Mouse (Mus musculus): ENCODE data around the gene Clasp2. TPM values are rescaled to one million over a fixed set of nuclear protein-coding genes. Genes with fewer than 3 reads are reported as not detected.
"Not testable (repeated sequence)": the region's sequence is repeated elsewhere in the genome, so short reads cannot be mapped to it uniquely, and the experiment has no call there.

Gene Clasp2
- polyA plus RNA-seq, 1 experiment: 16.8 TPM

DNA sequence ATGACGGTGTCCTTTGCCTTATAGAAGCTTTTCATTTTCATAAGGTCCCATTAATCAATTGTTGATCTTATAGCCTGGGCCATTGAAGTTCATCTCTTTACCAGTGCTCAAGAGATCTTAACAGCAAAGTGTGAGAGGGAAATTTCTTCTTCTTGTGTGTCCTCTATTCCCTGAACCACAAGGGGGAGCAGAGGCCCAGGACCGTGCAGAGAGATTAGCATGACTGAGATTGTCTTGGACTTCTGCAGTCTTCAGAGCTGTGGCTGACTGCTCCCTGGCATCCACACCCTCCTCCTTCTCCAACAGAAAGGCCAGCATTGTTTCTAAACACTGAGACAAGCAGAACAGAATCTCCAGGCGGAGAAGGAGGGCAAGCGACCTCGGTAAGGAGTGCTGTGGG lies 22.2 kb upstream of the Clasp2 start:
- no peak overlapping the region for H3K27ac ChIP-seq (ENCODE audit: control insufficient read depth, insufficient read depth, low read depth, low read length, poor library complexity)
- WGBS: 58% methylated on average over 5 of the region's 5 CpGs
- H3K4me1 ChIP-seq (ENCODE audit: control insufficient read depth, insufficient read depth, low read length): no peaks in the 10 kb centered on the region; the same call in 1 of the 2 replicates
- no peak for TF ChIP-seq POLR2A (IDR thresholded peaks at IDR 0.05; ENCODE audit: borderline replicate concordance, control insufficient read depth, low read depth, low read length)
- TF ChIP-seq CTCF (IDR thresholded peaks at IDR 0.05; ENCODE audit: control insufficient read depth, insufficient read depth, low read length): peak; percentile 44
- H3K4me3 ChIP-seq (replicated peaks; ENCODE audit: control insufficient read depth, low read depth, low read length): no peak overlapping the region

DNA sequence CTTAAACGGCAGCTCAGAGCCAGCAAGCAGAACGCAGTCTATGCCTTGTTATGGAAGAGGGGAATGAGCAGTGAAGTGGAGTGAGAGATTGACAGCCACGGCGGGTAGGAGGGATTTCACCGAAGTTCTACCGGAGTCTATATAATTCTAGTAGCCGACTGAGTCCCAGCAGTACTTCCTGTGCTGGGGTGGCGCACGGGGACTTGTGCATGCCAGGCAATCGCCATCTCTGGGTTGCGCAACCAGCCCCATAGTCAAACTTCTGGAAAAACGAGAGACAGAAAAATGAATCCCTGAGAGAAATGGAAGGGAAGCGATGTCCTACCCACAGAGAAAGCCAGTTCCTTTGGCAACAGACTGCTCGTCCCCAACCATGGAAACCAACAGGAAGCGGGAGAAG lies 16.6 kb upstream of the Clasp2 start:
- no peak overlapping the region for H3K4me3 ChIP-seq (replicated peaks; ENCODE audit: control insufficient read depth, low read depth, low read length)
- no peak overlapping the region for H3K27ac ChIP-seq (ENCODE audit: control insufficient read depth, insufficient read depth, low read depth, low read length, poor library complexity)
- TF ChIP-seq CTCF (IDR thresholded peaks at IDR 0.05; ENCODE audit: control insufficient read depth, insufficient read depth, low read length) (no peak), POLR2A (IDR thresholded peaks at IDR 0.05; ENCODE audit: borderline replicate concordance, control insufficient read depth, low read depth, low read length) (no peak)
- WGBS: 51% methylated on average over 15 of the region's 15 CpGs
- peaks cover 1% of the 10 kb centered on the region; the same call in 1 of the 2 replicates for H3K4me1 ChIP-seq (ENCODE audit: control insufficient read depth, insufficient read depth, low read length)

DNA sequence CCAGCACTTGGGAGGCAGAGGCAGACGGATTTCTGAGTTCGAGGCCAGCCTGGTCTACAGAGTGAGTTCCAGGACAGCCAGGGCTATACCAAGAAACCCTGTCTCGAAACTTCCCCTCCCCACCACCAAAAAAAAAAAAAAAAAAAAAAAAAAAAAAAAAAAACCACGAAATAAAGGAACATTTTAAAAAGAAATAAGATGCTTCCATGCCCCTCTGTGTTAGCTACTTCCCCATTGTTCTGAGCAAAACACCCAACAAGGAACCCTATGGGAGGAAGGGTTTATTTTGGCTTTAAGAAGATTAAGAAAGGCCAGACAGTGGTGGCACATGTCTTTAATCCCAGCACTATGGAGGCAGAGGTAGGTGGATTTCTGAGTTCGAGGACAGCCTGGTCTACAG lies 15.7 kb upstream of the Clasp2 start:
- H3K4me1 ChIP-seq (ENCODE audit: control insufficient read depth, insufficient read depth, low read length); H3K4me3 ChIP-seq (replicated peaks; ENCODE audit: control insufficient read depth, low read depth, low read length); H3K27ac ChIP-seq (ENCODE audit: control insufficient read depth, insufficient read depth, low read depth, low read length, poor library complexity): not testable (repeated sequence)
- WGBS: 49% methylated on average over 5 of the region's 5 CpGs

DNA sequence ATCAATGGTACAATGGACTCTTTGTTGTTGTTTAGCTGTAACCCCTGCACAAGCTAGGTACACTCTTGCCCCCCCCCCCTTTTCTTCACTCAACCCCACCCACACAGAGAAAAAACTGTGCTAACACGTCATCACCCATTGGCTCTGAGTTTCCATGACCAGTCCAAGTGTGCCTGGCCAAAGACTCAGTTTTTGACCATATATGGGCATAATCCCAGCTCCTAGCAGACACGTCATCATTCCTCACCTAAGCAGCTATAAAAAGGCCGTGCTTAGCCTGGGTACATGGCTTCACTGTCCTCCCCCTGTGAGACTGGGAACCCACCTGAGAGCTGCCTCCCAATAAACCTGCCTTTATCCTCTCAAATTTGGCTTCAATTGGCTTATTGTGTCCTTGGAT lies 15.1 kb upstream of the Clasp2 start:
- TF ChIP-seq CTCF (IDR thresholded peaks at IDR 0.05; ENCODE audit: control insufficient read depth, insufficient read depth, low read length) (no peak), POLR2A (IDR thresholded peaks at IDR 0.05; ENCODE audit: borderline replicate concordance, control insufficient read depth, low read depth, low read length) (no peak)
- Histone ChIP-seq H3K4me1 (ENCODE audit: control insufficient read depth, insufficient read depth, low read length) (peaks cover 1% of the 10 kb centered on the region; the same call in 1 of the 2 replicates), H3K27ac (ENCODE audit: control insufficient read depth, insufficient read depth, low read depth, low read length, poor library complexity) (no peak overlapping the region), H3K4me3 (replicated peaks; ENCODE audit: control insufficient read depth, low read depth, low read length) (no peak overlapping the region)
- 80% methylated on average over 3 of the region's 3 CpGs for WGBS

DNA sequence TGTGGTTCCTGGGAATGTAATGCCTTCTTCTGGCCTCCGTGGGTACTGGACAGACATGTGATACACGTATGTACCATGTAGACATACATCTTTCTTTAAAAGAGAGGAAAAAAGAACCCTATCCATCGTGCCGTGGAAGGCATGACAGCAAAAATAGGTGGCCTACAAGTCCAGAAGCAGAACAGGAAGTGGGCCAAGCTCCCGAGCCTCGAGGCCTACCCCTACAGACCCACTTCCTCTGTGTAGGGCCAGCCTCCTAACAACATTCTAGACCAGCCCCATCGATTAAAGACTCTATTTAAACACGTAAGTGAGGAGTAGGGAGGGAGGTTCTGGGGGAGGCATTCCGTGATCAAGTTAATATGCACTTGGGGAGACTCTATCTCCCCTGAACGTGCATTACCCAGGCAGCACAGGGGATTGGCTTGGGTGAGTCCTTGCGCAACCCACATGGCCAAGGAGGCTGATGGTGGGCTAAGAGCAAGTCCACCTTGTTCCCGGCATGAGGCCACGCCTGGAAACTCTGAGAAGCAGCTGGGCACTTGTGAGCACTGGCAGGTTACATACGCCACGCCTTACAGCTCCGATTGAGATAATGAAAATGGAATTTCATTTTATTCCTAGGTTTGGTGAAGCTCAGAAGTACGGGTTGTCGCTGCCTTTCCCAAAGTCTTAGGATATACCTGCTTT lies 14.1 kb upstream of the Clasp2 start:
- peaks cover 1% of the 10 kb centered on the region; the same call in 1 of the 2 replicates for H3K4me1 ChIP-seq (ENCODE audit: control insufficient read depth, insufficient read depth, low read length)
- no peak for TF ChIP-seq POLR2A (IDR thresholded peaks at IDR 0.05; ENCODE audit: borderline replicate concordance, control insufficient read depth, low read depth, low read length)
- no peak for TF ChIP-seq CTCF (IDR thresholded peaks at IDR 0.05; ENCODE audit: control insufficient read depth, insufficient read depth, low read length)
- 56% methylated on average over 18 of the region's 18 CpGs for WGBS
- H3K27ac ChIP-seq (ENCODE audit: control insufficient read depth, insufficient read depth, low read depth, low read length, poor library complexity): no peak overlapping the region
- H3K4me3 ChIP-seq (replicated peaks; ENCODE audit: control insufficient read depth, low read depth, low read length): no peak overlapping the region

DNA sequence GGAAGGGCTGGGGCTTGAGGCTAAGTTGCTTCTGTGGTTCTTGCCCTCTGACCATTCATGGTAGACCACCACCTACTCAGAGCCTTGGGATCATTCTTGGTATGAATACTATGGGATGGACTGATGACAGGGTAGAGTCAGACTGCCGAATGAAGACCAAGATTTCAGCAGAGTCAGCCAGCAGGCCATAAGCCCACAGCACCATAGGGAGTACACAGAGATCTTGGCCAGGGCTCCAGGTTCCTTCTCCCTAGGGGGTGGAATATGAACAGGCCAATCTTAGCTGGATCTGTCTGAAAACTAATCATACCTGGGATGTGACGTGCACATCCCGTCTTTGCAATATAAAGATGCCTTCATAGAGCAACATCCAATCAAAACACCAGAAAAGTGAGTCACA lies 9.7 kb upstream of the Clasp2 start:
- TF ChIP-seq POLR2A (IDR thresholded peaks at IDR 0.05; ENCODE audit: borderline replicate concordance, control insufficient read depth, low read depth, low read length) (no peak), CTCF (IDR thresholded peaks at IDR 0.05; ENCODE audit: control insufficient read depth, insufficient read depth, low read length) (no peak)
- WGBS: 81% methylated on average over 3 of the region's 3 CpGs
- H3K4me3 ChIP-seq (replicated peaks; ENCODE audit: control insufficient read depth, low read depth, low read length): no peak overlapping the region

DNA sequence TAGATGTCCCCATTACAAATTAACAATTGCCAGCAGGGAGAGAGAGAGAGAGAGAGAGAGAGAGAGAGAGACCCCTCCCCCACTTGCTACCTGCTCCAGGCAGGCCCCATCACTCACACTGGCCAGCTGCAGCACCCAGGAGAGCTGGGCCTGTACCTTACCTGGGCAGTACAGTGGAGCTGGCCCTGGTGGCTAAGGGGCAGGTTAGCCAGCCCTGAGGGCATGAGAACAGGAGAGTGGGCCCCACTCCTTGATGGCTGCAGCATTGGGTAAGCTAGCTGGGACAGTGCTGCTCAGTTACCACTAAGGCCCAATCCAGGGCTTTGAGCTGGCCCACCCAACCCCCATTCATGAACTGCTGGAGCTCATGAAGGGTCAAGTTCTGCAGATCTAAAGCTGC lies 5.4 kb upstream of the Clasp2 start:
- no peak for TF ChIP-seq CTCF (IDR thresholded peaks at IDR 0.05; ENCODE audit: control insufficient read depth, insufficient read depth, low read length)
- TF ChIP-seq POLR2A (IDR thresholded peaks at IDR 0.05; ENCODE audit: borderline replicate concordance, control insufficient read depth, low read depth, low read length): no peak
- Histone ChIP-seq H3K4me3 (replicated peaks; ENCODE audit: control insufficient read depth, low read depth, low read length) (no peak overlapping the region), H3K4me1 (ENCODE audit: control insufficient read depth, insufficient read depth, low read length) (no peaks in the 10 kb centered on the region), H3K27ac (ENCODE audit: control insufficient read depth, insufficient read depth, low read depth, low read length, poor library complexity) (no peak overlapping the region)

More for the DNA sequence above, 9.7 kb upstream of the Clasp2 start:
- no peak overlapping the region for H3K27ac ChIP-seq (ENCODE audit: control insufficient read depth, insufficient read depth, low read depth, low read length, poor library complexity)
- no peaks in the 10 kb centered on the region; the same call in 1 of the 2 replicates for H3K4me1 ChIP-seq (ENCODE audit: control insufficient read depth, insufficient read depth, low read length)

DNA sequence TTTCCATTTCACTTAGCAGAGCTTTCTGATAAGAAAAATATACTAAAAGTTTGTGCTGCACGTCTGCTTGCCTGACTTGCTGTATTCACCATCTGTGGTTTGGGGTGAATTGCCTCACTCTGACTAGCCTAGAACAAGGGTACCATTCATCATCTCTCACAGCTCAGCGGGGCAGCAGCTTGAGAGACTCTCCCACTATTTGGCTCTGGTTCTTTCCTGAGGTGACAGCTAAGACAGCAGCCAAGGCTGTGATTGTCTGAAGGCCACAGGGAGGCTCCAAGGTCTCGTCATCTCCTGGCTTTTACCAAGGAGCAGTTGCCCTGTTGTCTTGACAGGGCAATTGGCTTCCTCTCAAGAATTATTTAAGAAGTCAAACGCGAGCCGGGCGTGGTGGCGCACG lies 3.3 kb upstream of the Clasp2 start:
- no peaks in the 10 kb centered on the region; the same call in 1 of the 2 replicates for H3K4me1 ChIP-seq (ENCODE audit: control insufficient read depth, insufficient read depth, low read length)
- TF ChIP-seq CTCF (IDR thresholded peaks at IDR 0.05; ENCODE audit: control insufficient read depth, insufficient read depth, low read length) (no peak), POLR2A (IDR thresholded peaks at IDR 0.05; ENCODE audit: borderline replicate concordance, control insufficient read depth, low read depth, low read length) (no peak)
- WGBS: 78% methylated on average over 9 of the region's 9 CpGs
- H3K27ac ChIP-seq (ENCODE audit: control insufficient read depth, insufficient read depth, low read depth, low read length, poor library complexity): no peak overlapping the region
- no peak overlapping the region for H3K4me3 ChIP-seq (replicated peaks; ENCODE audit: control insufficient read depth, low read depth, low read length)

DNA sequence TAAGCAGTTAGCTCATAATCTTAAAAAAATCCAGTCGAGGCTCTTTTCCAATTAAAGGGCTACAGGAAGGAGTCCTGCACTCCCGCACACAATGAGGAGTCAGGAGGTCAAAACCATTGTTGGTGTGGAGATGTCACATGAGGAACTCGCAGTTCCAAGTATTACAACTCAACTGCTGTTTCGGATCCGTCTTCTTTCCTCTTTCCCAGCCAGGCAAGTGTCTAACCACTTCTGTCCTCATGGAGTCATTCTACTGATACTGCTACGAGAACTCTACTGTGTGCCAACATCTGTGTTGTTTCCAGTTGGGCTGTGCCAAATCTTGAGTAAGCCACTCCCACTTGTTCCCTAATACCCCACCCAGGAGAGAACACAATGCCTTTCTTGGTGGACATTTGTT lies 2.3 kb upstream of the Clasp2 start:
- Histone ChIP-seq H3K4me1 (ENCODE audit: control insufficient read depth, insufficient read depth, low read length) (peaks cover 3% of the 10 kb centered on the region; the same call in 1 of the 2 replicates), H3K27ac (ENCODE audit: control insufficient read depth, insufficient read depth, low read depth, low read length, poor library complexity) (no peak overlapping the region), H3K4me3 (replicated peaks; ENCODE audit: control insufficient read depth, low read depth, low read length) (no peak overlapping the region)
- TF ChIP-seq CTCF (IDR thresholded peaks at IDR 0.05; ENCODE audit: control insufficient read depth, insufficient read depth, low read length): no peak
- TF ChIP-seq POLR2A (IDR thresholded peaks at IDR 0.05; ENCODE audit: borderline replicate concordance, control insufficient read depth, low read depth, low read length): no peak
- WGBS: 77% methylated on average over 6 of the region's 6 CpGs
